Mouse (Mus musculus) limb, embryonic 14.5 days (tissue): Measurements from ENCODE around the gene Trnp1. TPM values are rescaled to one million over a fixed set of nuclear protein-coding genes. Genes with fewer than 3 reads are reported as not detected.

Experiments
- ATAC-seq: fragments of 200-750 bp; cut with Nextera tagmentation; 2 replicates; pipeline ENCODE4 v1.8.0; 2017; ENCODE audit warnings: low read depth, moderate number of reproducible peaks, moderate TSS enrichment; ENCODE audit not compliant: low FRiP score
- DNase-seq: peaks from one replicate; pipeline ENCODE4 v3.0.0-alpha.2; 2015; ENCODE audit warnings: low spot score
- H3K27ac ChIP-seq: fragments of 300-500 bp; sonication (generic); replicated peaks from 2 replicates; pipeline ENCODE4 v1.5.1; 2014; ENCODE audit warnings: low read depth, mild to moderate bottlenecking, low read length, moderate library complexity, mixed read lengths
- H3K27me3 ChIP-seq: fragments of 300-500 bp; sonication (generic); 2 replicates; pipeline ENCODE4 v1.6.1; 2014; ENCODE audit warnings: low read length, mixed read lengths; ENCODE audit not compliant: control insufficient read depth, insufficient read depth
- H3K36me3 ChIP-seq: fragments of 300-500 bp; sonication (generic); 2 replicates; pipeline ENCODE4 v1.6.1; 2014; ENCODE audit warnings: mild to moderate bottlenecking, low read length, moderate library complexity, mixed read lengths; ENCODE audit not compliant: control insufficient read depth, insufficient read depth
- H3K4me1 ChIP-seq: fragments of 300-500 bp; sonication (generic); 2 replicates; pipeline ENCODE4 v1.6.1; 2014; ENCODE audit warnings: antibody characterized with exemption, low read length, mixed read lengths; ENCODE audit not compliant: control insufficient read depth, insufficient read depth
- H3K4me2 ChIP-seq: fragments of 300-500 bp; sonication (generic); replicated peaks from 2 replicates; pipeline ENCODE4 v1.6.1; 2014; ENCODE audit warnings: low read depth, mild to moderate bottlenecking, low read length, moderate library complexity; ENCODE audit not compliant: severe bottlenecking
- H3K4me3 ChIP-seq: fragments of 300-500 bp; sonication (generic); replicated peaks from 2 replicates; pipeline ENCODE4 v1.5.1; 2014; ENCODE audit warnings: low read length
- H3K9ac ChIP-seq: fragments of 300-500 bp; sonication (generic); 2 replicates; pipeline ENCODE4 v1.6.1; 2014; ENCODE audit warnings: mild to moderate bottlenecking, low read depth, low read length, moderate library complexity; ENCODE audit not compliant: severe bottlenecking
- H3K9me3 ChIP-seq: fragments of 300-500 bp; sonication (generic); 2 replicates; pipeline ENCODE4 v1.6.1; 2016; ENCODE audit warnings: low read length; ENCODE audit not compliant: control insufficient read depth
- POLR2A ChIP-seq: fragments of 200-500 bp; IDR thresholded peaks from 2 replicates; pipeline ENCODE4 v1.8.0; 2012; ENCODE audit warnings: inconsistent platforms, mild to moderate bottlenecking, moderate library complexity, borderline replicate concordance; ENCODE audit not compliant: insufficient read depth, insufficient read length; ENCODE audit errors: extremely low read depth
- WGBS: fragments of 180-500 bp; shearing (Covaris S2); extraction: QIAGEN DNeasy Blood & Tissue Kit; methylation state at CpG from one replicate; pipeline ENCODE4 v1.1.7; 2014; 5-methylcytosine and 5-hydroxymethylcytosine counted together
- polyA plus RNA-seq, 2 experiments: library from polyadenylated mRNA; depleted of rRNA in 1 of 2; stranded (reverse) in 1 of 2; unstranded in 1 of 2; fragments of >200 nt; fragmentation: Nextera tagmentation in 1 of 2; extraction: Ambion mirVana in 1 of 2; gene quantifications; 2 replicates each; pipeline versions ENCODE4 v1.2.1 to v1.2.3; 2012 to 2014

The Trnp1 gene
- polyA plus RNA-seq (2012; rRNA removed) = 5.4 and 7.1 TPM in 2 replicates
- 5.0 and 6.1 TPM in 2 replicates for polyA plus RNA-seq (2014; fragmentation: Nextera tagmentation; extraction: Ambion mirVana)

GRCm38 (mm10) chr4:133498160-133498724 lies at the start of gene Trnp1:
Trnp1 (minus strand) TSS chr4:133498550.
- peak within 1 kb of the TSS; percentile 68 for H3K9ac ChIP-seq
- peak; percentile 93 for ATAC-seq
- H3K27me3 ChIP-seq = peaks cover 54% of the 10 kb centered on the region
- no peak within 1 kb of the TSS for H3K27ac ChIP-seq
- peak; percentile 93 for DNase-seq
- TF ChIP-seq POLR2A = 0 out of 2 replicates have a peak, but pooled peaks have one; percentile 24
- no peaks in the 10 kb centered on the region for H3K9me3 ChIP-seq
- WGBS = under 1% methylated on average over 32 of the region's 53 CpGs
- H3K4me1 ChIP-seq = peaks cover 15% of the 10 kb centered on the region
- H3K36me3 ChIP-seq = no peaks in the 10 kb centered on the region
- H3K4me2 ChIP-seq = peak within 1 kb of the TSS; percentile 99
- peak within 1 kb of the TSS; percentile 66 for H3K4me3 ChIP-seq

GRCm38 (mm10) chr4:133545272-133546231 lies 47.2 kb upstream of the Trnp1 start, which contains the start of gene Nudc:
Nudc (minus strand) TSS chr4:133545996.
- WGBS = 4% methylated on average over 68 of the region's 77 CpGs

GRCm38 (mm10) chr4:133536652-133537051 lies 38.3 kb upstream of the Trnp1 start:
- Histone ChIP-seq H3K4me2 (no peak overlapping the region), H3K4me1 (no peaks in the 10 kb centered on the region), H3K4me3 (no peak overlapping the region), H3K36me3 (peaks cover 94% of the 10 kb centered on the region), H3K9ac (no peak overlapping the region), H3K9me3 (no peaks in the 10 kb centered on the region), H3K27me3 (no peaks in the 10 kb centered on the region), H3K27ac (no peak overlapping the region)
- ATAC-seq (no peak), DNase-seq (no peak)
- TF ChIP-seq POLR2A = no peak
- WGBS = 94% methylated on average over 5 of the region's 5 CpGs

More at GRCm38 (mm10) chr4:133545272-133546231, 47.2 kb upstream of the Trnp1 start, which contains the start of gene Nudc:
- peak within 1 kb of the TSS; percentile 61; the same call in 1 of the 2 replicates for H3K27ac ChIP-seq
- DNase-seq = peak; percentile 96
- no peaks in the 10 kb centered on the region for H3K27me3 ChIP-seq
- ATAC-seq = peak; percentile 99
- H3K4me1 ChIP-seq = no peaks in the 10 kb centered on the region; the same call in 1 of the 2 replicates
- no peaks in the 10 kb centered on the region; the same call in 1 of the 2 replicates for H3K9me3 ChIP-seq
- H3K9ac ChIP-seq = peak within 1 kb of the TSS; percentile 84
- H3K4me3 ChIP-seq = peak within 1 kb of the TSS; percentile 85
- H3K36me3 ChIP-seq = peaks cover 34% of the 10 kb centered on the region
- TF ChIP-seq POLR2A = peak; percentile 89; the same call in 1 of the 2 replicates
- peak within 1 kb of the TSS; percentile 86 for H3K4me2 ChIP-seq

GRCm38 (mm10) chr4:133536081-133536480 lies 37.7 kb upstream of the Trnp1 start:
- Histone ChIP-seq H3K27me3 (no peaks in the 10 kb centered on the region), H3K27ac (no peak overlapping the region), H3K4me2 (no peak overlapping the region), H3K9ac (no peak overlapping the region), H3K9me3 (no peaks in the 10 kb centered on the region), H3K36me3 (peaks cover 94% of the 10 kb centered on the region), H3K4me3 (no peak overlapping the region), H3K4me1 (no peaks in the 10 kb centered on the region)
- no peak for TF ChIP-seq POLR2A
- ATAC-seq (no peak), DNase-seq (no peak)
- WGBS = 88% methylated on average over 3 of the region's 3 CpGs

GRCm38 (mm10) chr4:133532777-133533176 lies 34.4 kb upstream of the Trnp1 start:
- Histone ChIP-seq H3K4me2 (no peak overlapping the region), H3K36me3 (peaks cover 91% of the 10 kb centered on the region), H3K27me3 (no peaks in the 10 kb centered on the region), H3K9ac (no peak overlapping the region), H3K4me3 (no peak overlapping the region), H3K4me1 (no peaks in the 10 kb centered on the region), H3K9me3 (no peaks in the 10 kb centered on the region), H3K27ac (no peak overlapping the region)
- TF ChIP-seq POLR2A = no peak
- ATAC-seq = no peak
- 82% methylated on average over 3 of the region's 3 CpGs for WGBS
- no peak for DNase-seq
